Mouse (Mus musculus): ENCODE data around the gene Prss36.

DNA sequence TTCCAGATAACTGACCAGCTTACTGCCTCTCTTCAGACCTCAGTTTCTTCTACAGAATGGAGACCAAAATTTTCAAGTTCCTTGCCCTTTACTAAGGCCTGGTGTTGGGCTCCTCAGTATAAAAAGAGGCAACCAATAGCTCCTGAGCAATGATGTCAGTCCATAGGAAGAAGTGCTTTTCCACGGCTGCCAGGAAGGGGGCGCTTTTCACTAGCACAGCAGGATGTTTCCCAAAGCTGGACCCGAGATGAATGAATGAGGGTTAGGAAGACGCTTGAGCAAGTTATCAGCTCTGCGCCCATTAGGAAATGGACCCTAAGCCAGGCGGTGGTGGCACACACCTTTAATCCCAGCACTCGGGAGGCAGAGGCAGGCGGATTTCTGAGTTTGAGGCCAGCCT, 25.0 kb downstream of the Prss36 start:
- TF ChIP-seq CTCF (IDR thresholded peaks at IDR 0.05; ENCODE audit: low read depth) (0 out of 2 replicates have a peak, but pooled peaks have one; percentile 22), EP300 (IDR thresholded peaks at IDR 0.05; ENCODE audit: low read depth) (no peak)
